Mouse (Mus musculus) cerebellum, adult 11 months (tissue): Measurements from ENCODE around the gene Cyb561d1.

Experiments
- DNase-seq: peaks from one replicate; pipeline ENCODE4 v3.0.0; 2022

Gene Cyb561d1

DNA sequence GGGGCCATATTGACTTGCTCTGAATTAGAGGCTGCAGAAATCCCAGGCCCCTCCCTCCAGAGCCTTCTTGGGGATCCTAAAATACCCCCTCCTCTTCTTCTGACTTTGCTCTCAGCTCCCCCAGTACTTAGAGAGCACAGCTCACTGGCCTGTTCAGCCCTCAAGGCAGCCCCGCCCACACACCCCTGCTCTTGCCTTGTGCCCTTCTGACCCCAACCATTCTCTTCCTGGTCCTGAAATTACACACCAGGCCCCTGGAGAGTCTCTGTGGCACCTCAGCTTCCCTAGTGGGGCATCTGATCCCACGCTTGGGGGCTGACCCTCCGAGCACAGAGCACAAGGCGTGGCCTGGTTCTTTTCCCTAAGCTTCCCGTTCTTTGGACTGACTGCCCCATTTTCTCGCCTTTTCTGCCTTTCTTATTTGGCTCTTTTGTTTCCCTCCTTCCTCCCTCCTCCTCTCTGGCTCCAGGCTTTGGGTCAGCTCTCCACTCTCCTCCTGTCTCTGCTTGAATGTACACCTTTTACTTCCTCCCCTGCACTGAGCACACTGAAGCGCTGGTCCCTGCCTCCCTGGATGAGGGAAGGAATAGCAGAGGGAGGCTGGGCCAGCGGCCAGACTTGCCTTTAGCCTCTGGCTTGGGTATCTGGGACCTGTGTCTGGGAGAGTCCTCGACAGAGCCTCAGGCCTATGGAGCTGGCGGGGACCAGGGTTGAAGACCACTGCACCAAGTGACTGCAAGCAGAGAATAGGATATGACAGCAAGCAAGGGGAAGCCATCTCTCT lies 35.3 kb downstream of the Cyb561d1 start:
- no peak for DNase-seq

DNA sequence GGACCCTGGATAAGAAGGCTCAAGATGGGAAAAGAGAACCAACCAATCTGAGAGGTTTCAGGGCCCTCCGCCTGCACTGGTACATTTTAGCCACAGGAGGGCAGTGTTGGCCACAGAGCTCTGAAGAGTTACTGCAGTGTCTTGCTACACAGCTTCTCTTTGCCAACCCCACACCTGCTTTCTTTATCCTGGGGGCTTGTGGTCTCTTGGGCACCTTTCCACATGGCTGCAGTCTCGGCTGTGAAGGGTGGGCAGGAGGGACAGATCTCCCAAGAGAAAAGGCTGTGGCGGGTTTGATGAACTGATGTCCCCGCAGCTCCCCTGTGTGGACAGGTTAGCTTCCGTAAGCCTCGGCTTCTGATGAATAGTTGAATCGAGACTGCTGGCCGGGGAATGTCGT lies 36.2 kb downstream of the Cyb561d1 start:
- DNase-seq, result peak; percentile 81

DNA sequence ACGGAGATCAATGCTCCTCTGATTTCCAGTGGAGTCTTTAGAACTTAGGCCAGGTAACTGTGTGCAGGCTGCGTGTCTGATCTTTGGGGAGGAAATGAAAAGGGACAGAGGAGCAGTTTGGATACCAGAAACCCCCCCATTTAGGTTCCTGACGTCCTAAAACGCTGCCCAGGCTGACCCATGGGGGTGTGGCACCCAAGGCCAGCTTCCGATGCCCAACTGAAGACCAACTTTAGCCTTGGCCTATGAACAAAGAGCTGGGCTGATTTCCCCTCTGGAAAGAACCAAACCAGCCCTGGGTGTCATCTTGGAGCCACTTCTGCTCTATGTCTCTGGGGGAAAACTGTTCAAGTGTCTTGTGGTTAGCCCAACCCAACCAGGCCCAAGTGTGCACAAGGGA lies 36.9 kb downstream of the Cyb561d1 start:
- DNase-seq, result no peak

DNA sequence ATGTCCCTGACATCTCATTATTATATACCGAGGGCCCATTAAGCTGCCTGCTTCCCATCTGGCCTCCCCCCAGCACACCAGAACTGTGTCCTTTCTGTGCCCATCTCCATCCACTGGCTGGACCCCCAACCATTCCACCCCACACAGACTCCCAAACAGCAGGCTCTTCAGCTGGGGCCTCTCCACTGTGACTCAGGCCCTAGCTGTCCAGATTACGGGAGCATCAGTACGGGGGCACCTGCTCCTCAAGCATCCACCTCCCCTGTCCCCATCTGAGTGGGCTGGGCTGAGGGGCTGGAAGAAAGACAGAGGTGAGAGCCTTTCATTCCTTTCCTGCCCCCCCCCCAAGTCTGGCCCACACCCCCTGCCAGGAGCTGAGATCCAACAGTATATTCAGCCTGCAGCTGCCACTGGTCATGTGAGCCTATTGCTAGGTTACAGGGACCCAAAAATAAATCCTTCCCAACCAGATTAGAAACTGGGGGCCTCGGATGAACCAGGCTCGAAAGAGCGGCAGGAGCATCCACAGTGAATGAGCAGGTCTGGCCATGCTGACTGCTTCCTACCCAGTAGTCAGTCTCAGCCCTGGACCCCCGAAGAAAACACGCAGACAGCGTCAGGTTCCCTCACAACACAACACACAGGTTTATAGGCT lies 42.5 kb downstream of the Cyb561d1 start:
- DNase-seq, result no peak

DNA sequence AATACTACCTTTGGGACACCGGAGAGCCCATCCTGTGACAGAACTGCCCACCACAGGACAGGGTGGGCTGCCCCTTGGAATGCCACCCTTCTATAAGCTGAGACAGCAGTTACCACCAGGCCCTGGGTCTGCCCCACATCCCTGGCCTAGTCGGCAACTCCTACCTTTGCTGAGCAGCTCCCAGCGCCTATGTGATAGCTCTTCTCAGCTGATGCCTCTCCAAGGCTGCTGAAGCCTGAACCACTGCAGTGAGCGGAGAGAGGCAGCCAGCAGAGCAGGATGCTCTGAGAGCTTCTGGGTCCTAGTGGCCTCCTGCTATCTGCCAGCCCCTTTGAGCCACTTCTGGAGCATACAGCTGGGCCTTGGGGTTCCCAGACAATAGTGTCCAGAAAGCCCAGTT lies 46.4 kb downstream of the Cyb561d1 start, which contains the start of gene Gpr61:
Gene Gpr61, minus strand, starts transcription at position 227 of the 400 bp plus-strand sequence.
- no peak for DNase-seq

DNA sequence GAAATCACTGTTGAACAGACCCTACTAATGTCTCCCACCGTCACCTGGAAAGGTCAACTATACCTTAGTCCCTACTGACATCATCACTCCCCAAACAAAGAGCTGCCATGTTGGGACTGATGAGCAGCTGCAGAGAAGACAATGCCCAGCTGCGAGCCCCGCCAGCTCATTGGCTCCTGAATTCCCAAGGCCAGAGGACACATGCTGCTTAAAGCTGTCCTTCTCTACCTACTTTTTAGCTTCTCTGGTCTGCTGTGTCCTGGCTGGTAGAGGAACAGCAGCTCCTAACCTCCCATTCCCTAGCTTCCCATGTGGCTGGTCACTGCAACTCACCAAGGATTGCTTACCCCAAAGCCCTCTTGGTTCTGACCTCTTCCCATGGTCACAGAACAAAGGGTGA lies 48.7 kb downstream of the Cyb561d1 start:
- no peak for DNase-seq

DNA sequence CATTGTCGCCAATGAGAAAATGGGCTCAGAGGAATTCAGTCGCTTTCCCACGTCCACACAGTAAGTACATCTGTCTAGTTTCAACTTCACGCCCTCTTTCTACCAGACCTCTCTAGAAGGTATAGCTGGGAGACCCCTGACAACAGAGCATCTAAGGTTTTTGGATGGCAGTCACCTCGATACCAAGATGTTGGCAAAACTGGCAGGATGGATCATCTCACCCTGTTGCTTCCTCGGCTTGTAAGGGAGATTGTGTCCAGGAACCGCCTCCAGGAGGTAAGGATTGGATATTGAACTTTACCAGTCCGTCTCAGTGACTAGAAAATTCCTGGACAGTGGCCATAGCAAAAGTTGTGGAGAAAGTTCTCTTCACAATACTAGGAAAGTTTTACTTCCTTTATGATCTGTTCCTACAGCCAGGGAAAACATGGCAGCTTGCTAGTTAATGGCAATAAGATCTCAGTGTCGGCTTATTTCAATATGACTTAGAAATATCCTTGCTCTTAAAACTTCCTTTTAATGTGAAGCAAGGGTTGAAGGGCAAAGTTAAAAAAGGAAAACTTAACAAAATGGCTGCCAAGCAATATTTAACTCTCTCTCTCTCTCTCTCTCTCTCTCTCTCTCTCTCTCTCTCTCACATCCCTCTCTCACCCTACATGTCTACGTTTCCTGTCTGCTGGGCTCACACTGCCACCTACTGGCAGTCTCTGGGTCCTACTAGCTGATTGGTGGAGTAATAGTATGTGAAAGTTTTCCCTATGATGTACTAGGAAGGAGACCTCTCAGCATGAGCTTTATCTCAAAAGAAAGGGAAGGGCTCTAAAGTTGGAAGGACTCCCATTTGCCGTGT lies 53.4 kb downstream of the Cyb561d1 start:
- peak; percentile 78 for DNase-seq

DNA sequence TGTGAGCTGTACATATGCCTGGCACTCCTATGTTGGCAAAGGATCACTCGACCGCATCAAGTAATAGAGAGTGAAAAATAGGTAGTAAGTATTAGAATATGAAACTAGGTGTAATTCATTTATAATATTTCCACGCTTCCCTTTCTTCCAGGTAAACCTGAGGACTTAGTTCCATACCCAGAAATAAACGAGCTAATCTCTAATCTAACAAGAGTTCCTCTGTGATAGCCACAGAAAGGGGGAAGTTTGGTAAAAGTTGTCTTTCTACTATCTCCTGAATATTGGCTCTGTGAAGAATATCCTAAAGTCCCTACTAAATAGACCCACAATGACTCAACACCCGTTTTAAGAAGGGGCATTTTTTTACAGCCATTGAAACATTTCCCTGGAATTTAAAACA lies 54.3 kb downstream of the Cyb561d1 start:
- no peak for DNase-seq
